Mouse (Mus musculus) activated CD4-positive, CD25-positive, alpha-beta regulatory T cell, adult 4 months (primary cell): ENCODE data around the gene Slc44a4. TPM values are rescaled to one million over a fixed set of nuclear protein-coding genes. Genes with fewer than 3 reads are reported as not detected.
A peak's percentile ranks its signal among the peaks of the same experiment; 100 is the strongest.

Experiments
- ATAC-seq: one replicate; pipeline ENCODE4 v1.8.0; 2017
- polyA plus RNA-seq, 2 experiments: library from polyadenylated mRNA; unstranded; fragments of 100-300 nt; shearing (Covaris generic); gene quantifications; one replicate each; pipeline ENCODE4 v1.2.1; 2017

Gene Slc44a4
- polyA plus RNA-seq = not detected

DNA sequence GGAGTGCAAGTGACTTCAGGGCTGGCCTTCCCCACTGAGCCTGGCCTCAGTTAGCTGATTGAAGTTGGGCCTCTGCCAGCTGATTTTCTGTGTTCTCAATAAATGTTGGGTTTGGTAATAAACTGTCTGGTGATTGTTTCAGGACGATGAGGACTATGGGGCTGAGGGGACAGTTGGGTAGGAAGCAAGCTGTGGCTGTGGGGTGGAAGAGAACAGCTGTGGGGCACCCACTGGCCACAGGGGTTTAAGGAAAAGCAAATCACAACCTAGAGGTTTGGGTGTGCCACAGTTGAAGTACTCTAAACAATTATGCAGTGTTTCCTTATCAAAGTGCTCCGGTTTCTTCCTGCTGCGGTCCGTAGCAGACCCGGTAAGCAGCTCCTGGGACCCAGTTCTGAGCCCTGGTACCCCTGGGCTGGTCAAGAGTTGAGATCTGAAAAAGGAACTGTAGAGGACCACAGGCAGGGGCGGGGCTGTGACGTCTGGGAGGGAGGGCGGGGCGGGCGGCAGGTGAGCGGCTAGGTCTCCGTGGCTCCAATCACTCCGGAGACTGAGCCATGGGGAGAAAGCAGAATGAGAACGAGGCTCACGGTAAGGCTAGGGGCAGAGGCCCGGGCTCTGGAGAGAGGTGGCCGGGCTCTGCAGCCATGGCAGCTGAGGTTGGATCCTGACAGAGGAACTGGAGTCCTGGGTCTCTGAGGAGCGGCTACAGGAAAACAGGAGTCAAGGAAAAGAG is at the start of gene Slc44a4:
TSS of gene Slc44a4 (plus strand) at position 537 of the 736 bp plus-strand sequence.
- no peak for ATAC-seq

DNA sequence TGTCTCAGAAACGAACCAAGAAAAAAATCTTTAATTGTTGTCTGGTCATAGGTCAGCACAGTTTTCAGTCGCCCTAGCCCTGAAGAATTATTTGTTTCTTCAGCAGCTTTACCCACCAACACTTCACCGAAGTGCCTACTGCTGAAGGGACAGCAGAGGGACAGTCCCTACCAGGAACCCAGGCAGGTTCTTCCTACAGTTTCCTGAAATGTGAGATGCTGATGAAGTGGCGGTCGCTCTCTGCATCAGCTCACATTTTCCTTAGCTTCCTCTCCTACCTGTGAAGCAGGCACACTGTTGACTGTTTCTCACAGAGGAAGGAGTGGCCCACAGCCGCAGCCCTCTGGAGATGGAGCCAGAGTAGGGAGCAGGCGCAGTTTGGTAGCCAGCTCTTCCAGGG is 48.3 kb upstream of the Slc44a4 start:
- ATAC-seq = no peak

DNA sequence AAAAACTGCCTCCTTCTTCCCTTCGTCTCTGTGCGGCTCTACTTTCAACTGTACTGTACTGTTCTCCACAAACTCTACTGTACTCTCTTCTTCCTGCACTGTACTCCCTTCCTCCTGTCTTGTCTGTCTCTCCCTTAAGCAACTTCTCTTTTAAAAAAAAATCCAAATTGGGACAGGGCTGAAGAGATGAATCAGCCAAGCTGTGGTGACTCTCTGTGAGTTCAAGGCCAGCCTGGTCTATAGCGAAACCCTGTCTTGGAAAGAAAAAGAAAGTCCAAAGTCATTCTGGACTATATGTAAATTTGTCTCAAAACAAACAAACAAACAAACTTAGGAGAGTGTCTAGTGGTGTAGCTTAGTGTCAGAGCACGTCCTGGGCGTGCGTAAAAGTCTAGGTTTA is 39.9 kb upstream of the Slc44a4 start:
- ATAC-seq = no peak

DNA sequence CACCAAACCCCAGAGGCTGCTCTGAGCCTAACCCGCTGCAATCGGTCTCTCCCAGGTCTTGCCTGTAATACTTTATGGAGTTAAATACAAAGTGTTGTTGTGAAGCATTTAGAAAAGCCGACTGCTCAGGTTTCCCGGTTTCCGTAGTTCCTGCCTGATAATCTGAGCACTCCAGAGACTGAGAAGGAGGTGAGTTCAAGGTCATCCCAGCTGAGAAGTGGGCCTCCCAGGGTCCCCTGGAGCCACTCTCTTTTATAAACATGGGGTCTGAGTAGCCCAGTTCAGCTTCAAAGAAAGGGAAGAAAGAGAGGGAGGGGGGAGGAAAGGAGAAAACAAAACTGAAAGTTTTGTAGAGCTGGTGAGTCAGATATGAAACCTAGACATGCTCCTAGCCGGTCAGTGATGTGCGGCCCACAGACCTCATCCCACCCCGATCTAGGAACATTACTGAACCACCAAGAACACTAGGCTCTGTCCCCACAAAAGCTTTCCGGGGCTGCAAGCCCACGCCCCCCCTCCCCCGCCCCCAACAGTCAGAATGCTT is 34.9 kb upstream of the Slc44a4 start, which contains the start of gene Zbtb12:
TSS of gene Zbtb12 (plus strand) at position 148 of the 544 bp plus-strand sequence.
- peak; percentile 69 for ATAC-seq

DNA sequence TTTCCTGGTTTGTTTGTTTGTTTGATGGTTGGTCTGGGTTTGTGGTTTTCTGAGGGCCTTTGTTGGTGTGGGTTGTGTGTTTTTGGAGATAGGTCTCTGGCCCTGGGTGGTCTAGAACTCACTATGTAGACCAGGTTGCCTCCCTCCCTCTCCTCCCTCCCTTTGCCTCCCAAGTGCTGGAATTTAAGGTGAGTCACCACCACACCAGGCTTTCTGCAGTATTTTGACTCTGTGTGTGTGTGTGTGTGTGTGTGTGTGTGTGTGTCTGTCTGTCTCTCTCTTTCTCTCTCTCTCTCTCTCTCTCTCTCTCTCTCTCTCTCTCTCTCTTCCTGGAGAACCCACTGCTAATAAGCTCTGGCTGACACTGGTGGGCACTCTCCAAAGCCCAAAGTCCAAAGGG is 33.1 kb upstream of the Slc44a4 start:
- no peak for ATAC-seq

DNA sequence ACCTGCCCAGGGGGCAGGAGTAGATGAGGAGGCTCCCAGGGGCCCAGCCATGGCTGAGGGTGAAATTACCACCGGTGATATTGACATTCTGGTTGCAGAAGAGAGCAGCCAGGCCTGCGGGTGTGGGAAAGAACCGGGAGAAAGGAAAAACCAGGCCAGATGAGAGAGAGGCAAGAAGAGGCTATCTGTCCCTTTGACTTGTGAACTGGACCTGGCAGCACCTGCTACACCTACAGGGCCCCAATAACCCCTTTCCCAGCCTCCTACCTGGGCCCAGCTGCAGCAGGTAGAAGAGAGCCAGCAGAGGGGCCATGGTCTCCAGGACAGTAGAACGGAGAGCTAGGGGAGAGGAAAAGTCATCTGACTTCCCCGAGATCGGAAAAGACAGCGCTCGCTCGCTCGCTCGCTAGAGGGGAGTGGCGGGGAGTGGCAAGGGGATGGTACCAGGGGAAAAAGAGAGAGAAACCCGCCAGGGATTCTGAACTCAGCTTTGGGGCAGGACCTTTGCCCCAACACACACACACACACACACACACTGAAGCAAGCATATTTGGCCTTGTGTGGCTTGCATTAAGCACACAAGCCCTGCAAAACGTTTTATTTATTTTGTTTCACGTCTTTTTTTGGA is 32.5 kb upstream of the Slc44a4 start, which contains the start of gene Gm20547:
TSS of gene Gm20547 (minus strand) at position 360 of the 628 bp plus-strand sequence.
- no peak for ATAC-seq

DNA sequence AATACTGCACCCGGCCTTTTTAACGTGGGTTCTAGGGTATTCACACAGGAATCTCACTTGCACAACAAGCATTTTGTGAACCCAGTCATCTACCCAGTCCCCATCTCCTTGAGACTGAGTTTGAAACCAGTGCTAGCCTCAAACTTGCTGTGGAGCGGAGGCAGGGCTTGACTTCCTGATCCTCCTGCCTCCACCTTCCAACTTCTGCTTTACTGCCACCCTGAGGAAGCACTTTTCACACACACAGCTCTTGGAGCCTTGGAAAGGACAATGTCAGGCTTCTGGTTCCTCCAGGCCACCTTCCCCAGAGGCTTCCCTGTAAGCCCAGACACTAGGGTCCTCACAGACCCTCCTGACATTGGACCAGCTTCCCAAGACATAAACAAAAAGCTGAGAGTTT is 30.9 kb upstream of the Slc44a4 start:
- no peak for ATAC-seq

DNA sequence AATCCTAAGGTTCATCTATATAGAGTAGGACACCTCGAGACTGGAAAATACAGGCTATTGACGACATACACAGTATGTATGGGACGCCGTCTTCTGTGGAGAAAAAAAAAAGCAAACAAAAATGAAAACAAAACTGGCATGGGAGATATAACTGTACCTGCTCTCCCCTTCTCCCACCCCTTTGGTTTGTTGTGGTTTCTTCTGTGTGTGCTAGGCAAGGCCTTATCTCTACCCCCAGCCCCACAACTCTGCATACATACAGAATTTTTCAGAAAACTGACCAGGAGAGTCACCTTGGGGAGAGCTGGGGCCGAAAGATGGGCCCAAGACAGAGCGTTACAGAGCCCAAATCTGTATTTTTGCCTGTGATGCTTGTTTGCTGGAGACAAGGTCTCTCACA is 29.6 kb upstream of the Slc44a4 start:
- no peak for ATAC-seq

DNA sequence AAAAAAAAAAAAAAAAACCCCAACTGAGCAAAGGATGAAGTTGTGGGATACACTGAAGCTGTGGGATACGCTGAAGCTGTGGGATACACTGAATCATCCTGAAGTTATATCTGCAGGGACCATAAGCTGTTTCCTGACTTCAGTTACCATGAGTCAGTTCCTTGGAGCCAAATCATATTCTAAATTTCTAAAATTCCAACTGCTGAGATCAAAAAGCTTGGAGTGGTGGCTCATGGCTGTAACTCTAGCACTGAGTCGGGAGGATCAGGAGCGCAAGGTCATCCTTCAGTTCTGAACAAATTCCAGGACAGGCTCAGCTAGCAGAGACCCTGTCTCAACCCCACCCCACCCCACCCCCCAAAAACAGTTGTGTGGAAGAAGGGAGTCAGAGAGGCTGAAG is 28.7 kb upstream of the Slc44a4 start:
- ATAC-seq = no peak

DNA sequence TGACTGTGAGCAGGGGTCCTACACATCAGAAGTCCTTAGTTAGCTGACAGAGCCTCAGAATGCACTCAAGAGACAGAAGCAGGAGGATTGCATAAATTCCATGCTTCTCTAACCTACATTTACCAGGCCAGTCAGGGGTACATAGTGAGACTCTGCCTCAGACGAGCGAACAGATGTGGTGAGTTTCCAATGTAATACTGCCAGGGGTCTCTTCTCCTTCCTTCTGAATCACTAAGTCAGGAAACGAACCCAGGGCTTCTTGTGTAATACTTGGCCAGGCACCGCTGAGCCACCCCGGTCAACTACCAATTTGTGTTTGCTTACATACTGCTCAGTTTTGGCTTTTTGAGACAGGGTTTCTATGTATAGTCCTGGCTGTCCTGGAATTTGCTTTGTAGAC is 26.3 kb upstream of the Slc44a4 start:
- ATAC-seq = no peak

DNA sequence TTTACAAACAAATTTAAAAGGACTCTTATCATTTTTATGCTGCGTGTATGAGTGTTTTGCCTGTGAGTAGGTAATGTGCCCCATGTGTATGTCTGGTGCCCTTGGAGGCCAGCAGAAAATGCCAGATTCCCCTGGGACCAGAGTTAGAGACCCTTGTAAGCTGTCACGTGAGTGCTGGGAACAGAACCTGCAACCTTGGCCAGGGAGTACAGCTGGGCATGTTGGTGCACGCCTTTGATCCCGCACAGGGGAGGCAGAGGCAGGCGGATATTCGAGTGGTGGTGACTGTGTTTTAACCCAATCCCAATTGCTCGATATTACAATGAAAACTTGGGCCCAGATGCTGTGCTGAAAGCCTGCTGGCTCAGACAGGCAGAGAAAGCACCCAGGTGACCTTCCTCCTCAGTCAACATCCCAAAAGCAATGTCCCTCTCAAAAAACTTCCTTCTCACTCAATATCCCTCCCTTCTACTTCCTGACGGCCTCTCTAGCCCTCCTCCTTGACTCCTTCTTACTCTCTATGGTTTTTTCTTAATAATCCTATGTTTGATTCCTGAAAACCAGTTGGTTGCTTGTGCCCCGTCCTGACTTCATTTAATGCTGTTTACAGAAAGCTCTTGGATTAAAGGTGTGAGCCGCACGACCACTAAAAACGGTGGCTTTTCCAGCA is 24.1 kb upstream of the Slc44a4 start:
- ATAC-seq = no peak

DNA sequence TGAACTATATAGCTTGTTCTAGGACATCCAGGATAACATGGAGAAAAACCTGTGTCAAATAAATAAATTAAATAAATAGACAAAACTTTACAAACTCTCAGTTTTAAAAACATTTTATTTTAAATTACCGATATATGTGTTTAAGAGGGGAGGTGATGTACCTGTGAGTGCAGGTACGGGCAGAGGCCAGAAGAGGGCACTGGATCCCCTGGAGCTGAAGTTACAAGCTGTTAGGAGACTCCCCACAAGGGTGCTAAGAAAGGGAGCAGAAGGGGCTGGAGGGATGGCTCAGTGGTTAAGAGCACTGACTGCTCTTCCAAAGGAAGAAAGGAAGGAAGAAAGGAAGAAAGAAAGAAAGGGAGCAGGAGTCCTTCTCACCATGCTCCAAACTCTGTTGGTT is 22.9 kb upstream of the Slc44a4 start:
- no peak for ATAC-seq

DNA sequence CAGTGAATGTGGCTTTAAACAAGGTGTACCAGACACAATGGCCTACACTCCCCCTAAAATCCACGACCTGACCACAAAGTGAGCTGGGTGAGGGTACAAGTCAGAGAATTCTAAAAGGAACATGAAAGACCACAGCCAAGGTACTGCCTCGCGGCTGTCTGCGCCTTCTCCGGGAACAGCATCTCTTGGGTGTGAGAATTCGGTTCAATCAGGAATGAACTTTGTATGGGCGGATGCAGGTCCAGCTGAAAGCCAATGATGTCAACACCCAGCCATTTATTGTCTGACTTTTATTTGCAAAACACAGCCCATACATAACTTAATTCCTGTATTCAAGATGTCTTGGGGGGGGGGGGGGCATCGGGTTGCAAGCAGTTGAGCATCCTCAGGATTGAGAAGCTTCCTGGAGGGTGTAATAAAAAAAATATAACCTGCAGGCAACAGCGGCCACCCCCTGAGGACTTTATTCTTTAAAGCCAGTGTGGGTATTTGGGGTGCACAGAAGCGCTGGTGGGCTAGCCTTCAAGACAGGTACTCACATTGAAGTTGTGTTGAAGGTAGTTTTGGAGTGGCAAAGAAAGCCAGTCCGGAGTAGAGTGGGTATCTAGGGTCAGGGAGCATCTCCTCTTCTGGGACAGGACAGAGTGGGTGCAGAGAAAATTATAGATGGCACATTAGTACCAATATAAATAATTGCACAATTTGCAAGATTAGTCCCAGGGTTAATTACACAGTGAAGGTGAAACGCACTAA is 21.0 kb upstream of the Slc44a4 start:
- ATAC-seq = no peak

DNA sequence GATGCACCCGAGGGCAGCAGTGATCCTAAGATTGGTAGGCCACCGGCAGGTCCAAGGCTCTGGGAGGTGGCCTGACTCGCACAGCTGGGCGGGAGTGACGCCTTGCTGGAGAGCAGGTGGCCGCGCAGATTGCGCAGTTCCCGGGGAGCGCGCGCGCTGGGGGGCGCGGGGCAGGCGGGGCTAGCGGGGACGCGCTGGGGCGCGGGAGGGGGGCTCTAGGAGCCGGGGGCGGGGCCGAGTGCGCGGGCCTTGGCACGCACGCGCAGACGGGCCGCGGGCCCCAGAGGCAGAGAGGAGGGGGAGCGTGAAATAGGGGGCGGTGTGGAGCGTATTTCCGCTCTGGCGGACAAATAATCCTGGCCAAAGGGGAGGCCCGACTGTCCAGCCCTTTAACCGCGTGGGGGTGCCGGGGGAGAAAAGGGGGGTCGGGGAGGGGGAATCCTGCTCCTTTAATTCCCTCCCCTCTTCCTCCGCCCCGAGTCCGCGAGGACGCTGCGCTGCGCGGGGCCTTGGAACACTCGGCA is 20.1 kb upstream of the Slc44a4 start:
- ATAC-seq = peak; percentile 41

DNA sequence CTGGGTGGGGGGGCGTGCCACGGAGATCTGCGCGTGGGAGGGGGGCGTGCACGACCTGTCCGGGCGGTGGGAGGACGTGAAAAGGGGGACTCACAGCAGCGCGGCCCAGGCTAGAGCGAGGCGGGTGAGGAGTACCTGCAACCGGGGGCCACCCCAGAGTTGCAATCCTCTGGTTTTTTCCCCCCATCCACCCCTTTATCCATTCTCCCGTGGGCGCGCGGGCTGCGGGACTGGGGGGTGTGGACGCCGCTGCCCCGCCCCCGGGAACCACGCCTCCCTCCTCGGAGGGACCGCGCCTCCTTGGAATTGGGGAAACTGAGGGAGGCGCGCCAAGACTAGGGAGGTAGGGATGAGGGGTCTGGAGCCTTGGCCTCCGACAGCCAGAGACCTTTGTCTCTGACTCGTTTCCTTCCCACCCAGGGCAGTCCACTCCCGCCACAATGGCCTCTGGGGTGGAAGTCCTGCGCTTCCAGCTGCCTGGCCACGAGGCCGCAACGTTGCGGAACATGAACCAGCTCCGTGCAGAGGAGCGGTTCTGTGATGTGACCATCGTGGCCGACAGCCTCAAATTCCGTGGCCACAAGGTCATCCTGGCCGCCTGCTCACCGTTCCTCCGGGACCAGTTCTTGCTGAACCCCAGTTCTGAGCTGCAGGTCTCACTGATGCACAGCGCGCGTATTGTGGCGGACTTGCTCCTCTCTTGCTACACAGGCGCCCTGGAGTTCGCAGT is 19.3 kb upstream of the Slc44a4 start:
- ATAC-seq = no peak

DNA sequence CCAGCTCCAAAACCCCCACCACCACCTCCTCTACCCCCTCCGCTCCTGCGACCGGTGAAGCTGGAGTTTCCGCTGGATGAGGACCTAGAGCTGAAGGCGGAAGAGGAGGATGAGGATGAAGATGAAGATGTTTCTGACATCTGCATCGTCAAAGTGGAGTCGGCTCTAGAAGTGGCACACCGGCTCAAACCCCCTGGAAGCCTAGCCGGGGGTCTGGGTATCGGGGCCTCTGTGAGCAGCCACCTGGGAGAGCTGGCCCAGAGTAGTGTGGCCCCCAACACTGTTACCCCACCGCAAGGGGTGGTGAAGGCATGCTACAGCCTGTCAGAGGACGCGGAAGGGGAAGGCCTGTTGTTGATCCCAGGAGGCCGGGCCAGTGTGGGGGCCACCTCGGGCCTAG is 18.5 kb upstream of the Slc44a4 start:
- no peak for ATAC-seq

DNA sequence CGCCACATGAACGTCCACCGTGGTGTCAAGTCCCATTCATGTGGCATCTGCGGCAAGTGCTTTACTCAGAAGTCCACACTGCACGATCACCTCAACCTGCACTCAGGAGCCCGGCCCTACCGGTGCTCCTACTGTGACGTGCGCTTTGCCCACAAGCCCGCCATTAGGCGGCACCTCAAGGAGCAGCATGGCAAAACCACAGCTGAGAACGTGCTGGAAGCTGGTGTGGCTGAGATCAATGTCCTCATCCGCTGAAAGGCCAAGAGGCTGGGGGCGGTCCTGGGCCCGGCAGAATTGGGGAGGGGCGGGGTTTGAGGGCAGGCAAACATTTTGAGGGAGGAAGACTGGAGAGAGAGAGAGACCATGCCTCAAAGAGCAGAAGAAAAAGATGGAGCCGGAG is 17.9 kb upstream of the Slc44a4 start:
- ATAC-seq = peak; percentile 11

DNA sequence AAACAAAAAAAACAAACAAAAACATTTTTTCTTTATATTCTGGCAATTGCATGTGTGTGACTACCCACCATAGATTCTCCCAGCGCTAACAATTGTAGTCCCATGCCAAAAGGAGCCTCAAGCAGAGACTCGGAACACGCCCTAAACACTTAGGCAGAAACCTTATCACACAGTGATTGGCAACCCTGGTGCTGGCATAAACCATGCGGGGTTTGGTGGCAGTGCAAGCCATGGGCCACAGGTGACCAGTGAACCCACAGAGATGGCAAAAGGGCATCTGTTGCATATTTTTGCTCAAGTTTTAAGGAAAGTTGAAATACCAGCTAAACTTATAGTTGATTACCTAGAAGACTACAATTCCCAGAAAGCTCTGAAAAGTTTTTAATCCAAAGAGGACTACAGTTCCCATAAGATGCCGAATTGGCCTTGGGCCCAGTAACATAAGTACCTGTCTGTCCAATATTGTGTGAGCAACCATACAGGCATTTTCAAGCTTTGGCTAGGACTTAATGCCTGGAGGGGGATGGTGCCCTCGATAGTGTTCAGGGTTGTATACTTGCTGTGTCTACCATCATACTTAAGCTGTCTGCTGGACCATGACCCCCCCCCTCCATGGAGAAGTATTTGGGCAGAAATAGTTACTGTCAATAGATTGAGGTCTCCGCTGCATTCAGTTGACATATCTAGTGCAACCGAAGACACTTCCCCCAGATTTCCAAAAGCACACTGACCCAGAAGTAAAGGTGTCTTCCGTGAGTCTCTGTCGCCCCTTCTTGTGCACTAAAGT is 16.7 kb upstream of the Slc44a4 start:
- no peak for ATAC-seq

DNA sequence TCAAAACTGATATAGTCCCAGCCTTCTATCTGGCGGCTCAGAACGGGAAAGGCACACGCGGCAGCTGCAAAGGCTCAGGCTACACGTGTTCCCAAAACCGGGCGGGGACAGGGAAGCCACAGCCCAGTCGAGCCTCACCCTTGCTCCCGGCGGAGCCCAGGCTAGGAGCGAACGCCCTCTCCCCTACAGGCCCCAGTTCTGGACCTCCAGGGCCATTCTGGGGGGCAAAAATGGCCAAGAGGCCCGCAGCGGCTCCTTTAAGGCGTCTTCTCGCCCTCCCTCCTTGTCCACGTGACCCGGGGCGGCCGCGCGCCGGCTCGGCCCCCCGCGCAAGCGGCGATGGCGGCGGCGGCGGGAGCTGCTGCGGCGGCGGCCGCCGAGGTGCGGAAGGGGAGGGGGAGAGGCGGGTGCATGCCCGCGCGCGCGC is 16.1 kb upstream of the Slc44a4 start, which contains the start of the genes C2 and Ehmt2:
TSS of gene C2 (minus strand) at position 106 of the 427 bp plus-strand sequence.
TSS of gene Ehmt2 (plus strand) at position 310 of the 427 bp plus-strand sequence.
- ATAC-seq = peak; percentile 47

DNA sequence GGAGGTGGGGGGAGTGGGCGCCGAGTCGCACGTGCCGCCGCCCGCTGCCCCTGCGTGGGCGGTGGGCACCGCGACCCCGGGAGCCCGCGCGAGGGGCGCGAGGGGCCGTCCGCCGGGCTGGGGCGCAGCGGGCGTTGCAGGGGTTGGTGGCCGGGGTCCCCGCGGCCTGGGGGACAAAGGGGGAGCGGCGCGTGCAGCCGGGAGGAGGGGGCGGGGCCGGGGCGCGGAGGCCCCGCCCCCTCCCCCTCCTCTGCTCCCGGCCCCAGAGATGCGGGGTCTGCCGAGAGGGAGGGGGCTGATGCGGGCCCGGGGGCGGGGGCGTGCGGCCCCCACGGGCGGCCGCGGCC is 15.6 kb upstream of the Slc44a4 start:
- no peak for ATAC-seq
